Mouse (Mus musculus) heart, postnatal 25 days (tissue): ENCODE measurements around the gene Creb5. TPM values are rescaled to one million over a fixed set of nuclear protein-coding genes. Genes with fewer than 3 reads are reported as not detected.

Experiments used
- DNase-seq: peaks from one replicate; pipeline ENCODE4 v3.0.0; 2022; ENCODE audit warnings: low spot score
- intact Hi-C: fragments of 180-260 bp; cut with DNase I; formaldehyde crosslinking; loops from one replicate; pipeline ENCODE4 v1.15.1; 2025
- total RNA-seq, 2 experiments: library from RNA; stranded (reverse); gene quantifications; 2 replicates each; pipeline ENCODE4 v1.2.3; 2021

Creb5 gene
- total RNA-seq, 2 experiments from 2014 or later = 9.3 to 10.9 TPM

DNA sequence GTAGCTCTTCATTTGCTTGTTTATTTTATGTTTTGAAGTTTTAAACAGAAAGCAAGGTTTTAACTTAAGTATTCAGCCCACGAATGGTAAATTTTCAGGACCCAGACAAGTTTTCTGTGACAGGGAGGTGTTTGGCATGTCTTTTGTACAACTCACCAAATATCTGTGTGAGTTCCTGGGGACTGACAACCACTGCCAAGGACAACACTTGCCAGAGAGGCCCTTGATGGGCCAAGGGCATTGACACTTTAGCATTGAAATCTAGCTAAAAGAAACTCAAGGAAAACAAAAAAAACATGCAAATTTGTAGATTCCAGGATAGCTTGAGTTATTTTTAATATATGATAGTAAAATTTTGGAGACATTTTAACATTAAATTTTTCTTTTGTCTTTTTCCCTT, 332.6 kb downstream of the Creb5 start:
- intact Hi-C loops = no loop called here
- no peak for DNase-seq

DNA sequence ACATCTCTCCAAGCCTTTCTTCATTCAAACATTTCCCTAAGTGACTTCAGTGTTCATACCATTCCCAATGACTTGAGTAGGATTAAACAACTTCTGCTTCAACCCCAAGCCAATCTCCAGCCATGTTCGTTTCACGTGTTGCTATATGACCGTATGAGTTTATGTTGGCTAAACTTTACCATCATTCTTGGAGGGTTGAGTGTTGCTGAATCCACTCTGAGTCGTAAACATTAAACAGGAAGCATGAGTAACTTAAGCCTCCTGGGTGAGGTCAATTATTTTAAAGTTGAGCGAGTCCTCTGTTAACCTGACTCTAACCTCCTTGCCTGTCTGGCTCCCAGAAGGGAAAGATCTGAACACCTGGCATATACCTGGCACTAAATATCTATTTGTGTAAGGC, 334.2 kb downstream of the Creb5 start:
- no peak for DNase-seq
- intact Hi-C loops = no loop called here

GRCm38 (mm10) chr6:53624455-53625276, 337.6 kb downstream of the Creb5 start:
- intact Hi-C loops = no loop called here
- no peak for DNase-seq

GRCm38 (mm10) chr6:53626044-53626443, 339.0 kb downstream of the Creb5 start:
- intact Hi-C loops = no loop called here
- DNase-seq = no peak

DNA sequence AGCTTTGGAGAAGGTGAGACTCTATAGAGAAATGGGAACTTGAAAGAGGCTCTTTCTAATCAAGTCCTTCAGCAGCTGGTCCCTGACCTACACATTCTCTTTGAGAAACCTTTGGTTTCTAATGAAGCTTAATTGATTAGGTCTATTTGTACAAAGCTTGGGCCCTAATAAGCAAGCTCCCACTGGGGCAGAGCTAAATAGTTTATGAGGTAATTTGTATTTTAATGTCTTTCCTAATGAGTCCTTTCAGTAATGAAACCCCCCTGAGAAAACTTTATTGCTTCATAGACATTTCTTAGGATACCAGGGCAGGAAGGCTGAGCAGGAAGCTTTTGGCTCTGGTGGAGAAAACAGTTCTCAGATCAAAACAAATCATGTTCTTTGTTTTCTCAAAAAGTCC, 341.6 kb downstream of the Creb5 start:
- intact Hi-C loops = no loop called here
- DNase-seq = no peak

DNA sequence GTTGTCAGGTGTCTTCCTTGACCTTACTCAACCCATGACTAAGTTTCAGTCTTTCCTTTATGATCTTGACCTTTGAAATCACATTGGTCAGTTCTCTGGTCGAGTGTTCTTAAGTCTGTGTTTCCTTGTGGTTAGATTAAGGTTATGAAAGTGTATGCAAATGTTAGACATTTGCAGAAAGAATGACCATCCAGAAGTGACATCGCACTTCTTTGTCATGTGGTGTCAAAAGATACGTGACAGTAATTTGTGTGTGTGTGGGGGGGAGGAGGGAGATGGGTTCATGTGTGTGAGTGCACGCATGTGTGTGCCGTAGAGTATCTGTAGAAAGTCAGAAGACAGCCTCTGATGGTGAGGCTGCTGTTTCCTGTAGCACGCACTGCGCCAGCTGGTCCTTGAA, 348.4 kb downstream of the Creb5 start:
- intact Hi-C loops = no loop called here
- DNase-seq = no peak

DNA sequence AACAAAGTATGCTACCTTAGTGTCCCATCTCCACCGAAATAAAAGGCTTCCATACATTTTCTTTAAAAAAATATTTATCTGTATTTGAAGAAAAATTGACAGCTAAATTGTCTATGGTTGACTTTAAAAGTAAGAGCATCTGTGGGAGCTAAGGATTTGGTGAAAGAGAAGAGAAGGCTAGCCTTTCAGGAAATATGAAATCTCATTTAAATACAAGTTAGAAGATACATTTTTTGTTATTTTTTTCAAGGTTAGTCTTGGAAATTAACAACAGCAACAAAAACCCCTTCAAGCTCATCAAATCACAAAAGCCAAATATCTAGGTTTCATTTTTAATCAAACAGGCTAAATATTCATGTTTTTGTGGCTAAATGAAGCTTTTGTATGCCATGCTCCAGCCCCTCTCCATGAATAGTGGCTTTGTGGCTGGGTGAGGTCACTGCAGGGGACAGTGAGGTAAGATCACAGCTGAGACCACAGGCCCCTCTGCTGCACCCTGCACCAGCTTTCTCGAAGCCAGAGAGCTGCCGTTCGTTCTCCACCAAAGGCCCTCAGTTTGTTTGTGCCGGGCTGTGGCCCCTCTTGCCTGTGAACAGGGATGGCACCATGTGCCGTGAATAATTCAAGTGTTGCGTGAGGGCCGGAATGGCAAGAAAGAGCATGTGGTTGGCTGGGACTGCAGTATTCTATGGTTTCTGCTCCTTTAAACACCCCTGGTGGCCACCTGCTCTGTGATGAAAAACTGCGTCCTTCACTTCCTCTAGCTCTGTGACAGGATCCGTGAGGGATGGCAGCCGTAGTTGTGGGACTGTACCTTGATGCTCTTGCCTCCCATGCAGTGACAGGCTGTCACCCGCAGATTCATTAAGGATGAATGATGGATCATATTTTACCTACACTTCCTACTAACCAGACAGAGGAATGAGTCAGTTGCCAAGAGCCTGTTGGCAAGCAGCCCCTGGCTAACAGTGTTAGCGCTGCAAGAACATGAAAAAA, 350.6 kb downstream of the Creb5 start:
- no peak for DNase-seq
- intact Hi-C loops = no loop called here

DNA sequence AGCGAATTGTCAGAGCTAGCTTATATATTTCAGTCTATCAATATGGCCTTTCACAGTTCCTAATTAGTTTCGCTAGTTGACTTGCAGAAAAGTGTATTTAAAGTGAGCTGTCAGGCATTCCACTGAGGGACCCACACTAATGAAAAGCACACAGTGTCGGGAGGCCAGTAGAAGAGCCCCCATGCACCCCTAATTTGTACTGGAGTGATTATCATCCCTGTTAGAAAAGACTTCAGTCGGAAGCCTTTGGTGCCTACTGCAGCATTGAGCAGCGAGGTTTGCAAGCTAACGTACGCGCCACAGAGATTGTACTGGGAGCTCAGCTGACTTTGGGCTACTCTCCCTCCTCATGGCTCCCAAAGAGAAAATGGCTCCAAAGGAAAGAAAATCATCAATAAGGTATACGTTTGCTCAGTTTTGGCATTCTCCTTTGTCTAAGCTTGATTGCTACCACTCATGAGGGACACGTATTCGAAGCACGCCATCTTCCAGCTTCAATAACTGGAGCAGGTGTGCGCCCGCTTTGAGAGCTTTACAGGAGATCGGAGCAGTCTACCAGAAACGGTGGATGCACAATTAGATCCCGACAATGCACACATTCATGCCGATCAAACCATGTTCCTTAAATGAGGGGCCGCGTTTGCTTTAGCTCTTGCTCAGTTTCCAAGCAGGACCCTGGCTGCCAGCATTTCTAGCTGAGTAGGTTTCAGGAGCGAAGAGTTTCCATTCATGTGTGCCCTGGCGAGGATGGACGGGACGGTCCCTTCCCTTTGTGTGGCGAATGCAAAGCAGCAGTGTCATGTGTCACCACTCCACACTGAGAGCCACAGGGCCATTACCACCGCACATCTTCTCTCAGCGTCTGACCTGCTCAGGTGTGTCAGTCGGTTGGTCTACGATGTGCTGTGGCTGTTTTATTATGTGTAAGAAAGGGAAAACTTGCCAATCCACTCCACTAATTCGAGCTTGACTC, 354.8 kb downstream of the Creb5 start:
- DNase-seq = no peak
- intact Hi-C loops = no loop called here

GRCm38 (mm10) chr6:53642826-53643356, 355.8 kb downstream of the Creb5 start:
- intact Hi-C loops = no loop called here

GRCm38 (mm10) chr6:53643481-53643880, 356.4 kb downstream of the Creb5 start:
- no peak for DNase-seq
- intact Hi-C loops = no loop called here

More at GRCm38 (mm10) chr6:53642826-53643356, 355.8 kb downstream of the Creb5 start:
- no peak for DNase-seq

DNA sequence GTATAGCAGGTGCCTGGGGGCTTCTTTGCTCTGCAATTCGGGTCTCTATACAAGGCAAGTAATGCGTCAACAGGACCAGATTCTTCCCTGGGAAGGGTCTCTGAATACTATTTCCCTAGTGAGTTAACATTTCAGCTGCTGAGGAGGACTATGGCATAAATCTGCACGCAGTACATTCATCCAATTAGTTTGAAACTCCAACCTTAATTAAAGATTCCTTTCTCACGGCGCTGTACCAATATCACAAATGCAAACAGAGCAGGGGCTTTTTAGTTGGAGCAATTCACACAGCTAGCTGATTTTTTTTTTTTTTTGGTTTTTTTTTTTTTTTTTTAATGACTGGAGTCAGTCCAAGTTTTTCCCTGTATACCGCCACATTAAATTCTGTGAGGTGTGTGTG, 357.0 kb downstream of the Creb5 start:
- DNase-seq = no peak
- intact Hi-C loops = no loop called here

DNA sequence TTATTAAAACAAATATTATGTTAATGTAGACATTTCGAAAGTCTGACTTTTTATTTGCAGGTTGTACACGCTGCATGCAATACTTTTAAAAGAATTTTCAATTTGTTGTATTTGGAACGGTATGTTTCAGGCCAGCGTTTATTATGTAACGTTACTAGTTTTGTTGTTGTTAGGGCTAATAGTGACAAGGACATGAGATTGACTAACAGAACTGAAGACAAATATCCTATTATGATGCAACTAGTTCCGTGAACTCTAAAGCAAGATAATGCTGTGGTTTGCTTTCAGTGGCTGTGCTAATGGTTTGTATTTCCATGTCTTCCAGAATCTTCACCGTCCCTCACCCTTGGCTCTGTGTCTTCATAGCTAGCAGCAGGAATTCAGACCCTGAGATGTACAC, 357.9 kb downstream of the Creb5 start:
- intact Hi-C loops = no loop called here
- DNase-seq = no peak

- no peak for DNase-seq
- intact Hi-C loops = no loop called here
These were observed 362.7 kb downstream of the Creb5 start for GRCm38 (mm10) chr6:53649782-53650181.

DNA sequence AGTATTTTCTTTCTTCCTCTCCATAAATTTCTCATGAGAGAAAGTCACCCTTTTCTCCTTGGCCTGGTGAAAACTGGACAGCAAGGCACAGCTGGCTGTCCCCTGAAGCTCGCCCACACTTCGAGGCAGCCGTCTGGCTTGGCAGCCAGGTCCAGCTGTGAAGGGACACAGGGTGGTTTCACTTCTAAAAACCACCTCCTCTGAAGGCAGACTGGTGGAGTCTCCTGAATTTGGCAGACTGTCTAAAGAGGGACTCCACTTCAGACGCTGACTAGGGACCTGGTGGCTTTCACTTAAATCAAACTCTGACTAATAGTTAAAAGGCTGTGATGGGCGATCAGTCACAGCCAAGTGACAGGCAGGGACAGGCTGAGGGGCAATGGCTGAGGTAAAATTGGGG, 365.6 kb downstream of the Creb5 start:
- intact Hi-C loops = no loop called here
- DNase-seq = peak; percentile 4

GRCm38 (mm10) chr6:53653706-53654360, 366.8 kb downstream of the Creb5 start:
- DNase-seq = no peak
- intact Hi-C loops = no loop called here

- peak; percentile 8 for DNase-seq
- intact Hi-C loops = no loop called here
These were observed 367.3 kb downstream of the Creb5 start for GRCm38 (mm10) chr6:53654361-53654824.

DNA sequence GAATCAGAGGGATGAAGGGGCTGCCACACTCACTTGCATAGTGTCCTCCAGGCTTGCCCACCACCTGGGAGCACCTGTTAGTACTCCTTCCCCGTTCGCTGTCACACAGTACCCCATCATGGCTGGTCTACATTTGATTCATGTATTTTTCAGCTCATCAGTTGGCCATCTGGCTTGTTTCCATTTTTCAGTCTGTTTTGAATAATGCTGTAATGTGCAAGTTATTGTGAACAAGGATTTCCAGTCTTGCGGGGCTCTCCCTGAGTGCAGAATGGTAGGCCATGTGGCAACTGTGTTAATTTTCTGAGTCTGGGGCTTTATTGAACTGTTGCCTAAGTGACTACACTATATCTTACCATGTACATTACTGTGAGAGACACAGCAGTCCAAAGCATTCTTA, 369.4 kb downstream of the Creb5 start:
- DNase-seq = no peak
- intact Hi-C loops = no loop called here

DNA sequence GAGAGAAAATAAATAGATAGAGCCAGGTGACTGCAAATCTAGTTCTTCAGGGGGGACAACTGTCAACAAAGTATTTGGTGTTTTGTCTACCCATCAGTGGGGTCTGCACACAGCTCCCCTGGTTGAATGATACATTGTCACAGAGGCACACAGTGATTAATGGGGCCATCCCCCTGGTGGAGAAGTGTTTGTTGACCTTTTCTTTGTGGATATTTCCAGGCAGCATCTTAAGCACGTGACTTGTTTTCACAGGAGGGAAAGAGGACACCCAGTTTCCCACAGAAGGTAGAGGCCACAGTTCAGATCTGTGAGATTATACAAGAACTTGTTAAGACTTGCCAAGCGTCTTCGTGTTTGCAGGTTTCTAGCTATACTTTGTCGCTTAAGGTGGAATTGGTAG, 370.4 kb downstream of the Creb5 start:
- DNase-seq = no peak
- intact Hi-C loops = no loop called here
